Mouse (Mus musculus): ENCODE measurements around the gene Cacna1s. TPM values are rescaled to one million over a fixed set of nuclear protein-coding genes. Genes with fewer than 3 reads are reported as not detected.

Gene Cacna1s
- total and polyA plus RNA-seq, 2 experiments from 2014 or later: 0.57 to 0.71 TPM

DNA sequence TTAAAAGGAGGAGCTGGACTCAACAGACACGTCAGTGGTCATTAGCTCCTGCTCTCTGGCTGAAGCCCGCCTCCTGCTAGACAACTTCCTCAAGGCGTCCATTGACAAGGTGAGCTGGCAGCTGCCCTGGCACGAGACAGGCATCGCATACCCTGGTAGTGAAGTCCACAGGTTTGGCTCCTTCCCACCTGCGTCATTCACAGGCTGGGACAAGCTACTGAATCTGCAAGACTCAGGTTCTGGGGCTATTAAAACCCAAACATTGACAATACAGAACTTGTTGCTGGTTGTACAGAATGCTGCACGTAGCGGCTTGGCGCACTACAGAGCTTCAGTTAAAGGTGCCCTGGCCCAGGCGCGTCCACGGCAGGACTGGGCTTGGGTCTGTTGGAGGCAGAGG, 107.7 kb downstream of the Cacna1s start:
- Histone ChIP-seq H3K4me2 (ENCODE audit: low read depth, low read length, poor library complexity, severe bottlenecking) (no peak overlapping the region), H3K4me1 (ENCODE audit: insufficient read depth, low read length) (no peaks in the 10 kb centered on the region), H3K4me3 (ENCODE audit: low read depth, low read length) (no peak overlapping the region), H3K36me3 (ENCODE audit: insufficient read depth, low read length) (peaks cover 92% of the 10 kb centered on the region), H3K27me3 (ENCODE audit: insufficient read depth, low read length) (no peaks in the 10 kb centered on the region), H3K9me3 (ENCODE audit: low read length) (no peaks in the 10 kb centered on the region), H3K27ac (ENCODE audit: low read depth, low read length) (no peak overlapping the region), H3K9ac (replicated peaks; ENCODE audit: low read length, poor library complexity, severe bottlenecking) (no peak overlapping the region)
- DNase-seq (ENCODE audit: low spot score) (no peak), ATAC-seq (ENCODE audit: low FRiP score) (no peak)
- no peak for TF ChIP-seq CTCF (IDR thresholded peaks at IDR 0.05)
- WGBS: 90% methylated on average over 12 of the region's 12 CpGs

DNA sequence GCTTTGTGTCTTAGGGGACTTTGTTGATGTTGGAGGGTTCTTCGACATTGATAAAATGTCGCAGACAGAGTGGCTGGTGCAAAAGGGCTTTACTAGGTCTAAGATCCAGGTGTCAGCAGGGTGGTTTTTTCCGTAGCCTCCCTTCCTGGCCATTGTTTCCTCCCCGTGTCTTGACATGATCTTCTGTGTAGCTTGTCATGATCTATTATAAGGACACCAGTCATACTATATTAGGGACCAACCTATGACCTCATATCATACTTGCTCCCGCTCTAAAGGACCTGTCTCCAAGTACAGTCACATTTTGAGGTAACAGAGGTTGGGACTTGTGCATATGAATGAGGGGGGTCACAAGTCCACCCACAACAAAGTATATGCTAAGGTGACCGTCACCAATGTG, 108.4 kb downstream of the Cacna1s start:
- Histone ChIP-seq H3K4me3 (ENCODE audit: low read depth, low read length) (no peak overlapping the region), H3K9me3 (ENCODE audit: low read length) (no peaks in the 10 kb centered on the region), H3K36me3 (ENCODE audit: insufficient read depth, low read length) (peaks cover 92% of the 10 kb centered on the region), H3K4me1 (ENCODE audit: insufficient read depth, low read length) (no peaks in the 10 kb centered on the region), H3K27me3 (ENCODE audit: insufficient read depth, low read length) (no peaks in the 10 kb centered on the region), H3K27ac (ENCODE audit: low read depth, low read length) (no peak overlapping the region), H3K9ac (replicated peaks; ENCODE audit: low read length, poor library complexity, severe bottlenecking) (no peak overlapping the region), H3K4me2 (ENCODE audit: low read depth, low read length, poor library complexity, severe bottlenecking) (no peak overlapping the region)
- WGBS: 87% methylated on average over 6 of the region's 6 CpGs
- no peak for DNase-seq (ENCODE audit: low spot score)
- ATAC-seq (ENCODE audit: low FRiP score): no peak
- no peak for TF ChIP-seq CTCF (IDR thresholded peaks at IDR 0.05)

DNA sequence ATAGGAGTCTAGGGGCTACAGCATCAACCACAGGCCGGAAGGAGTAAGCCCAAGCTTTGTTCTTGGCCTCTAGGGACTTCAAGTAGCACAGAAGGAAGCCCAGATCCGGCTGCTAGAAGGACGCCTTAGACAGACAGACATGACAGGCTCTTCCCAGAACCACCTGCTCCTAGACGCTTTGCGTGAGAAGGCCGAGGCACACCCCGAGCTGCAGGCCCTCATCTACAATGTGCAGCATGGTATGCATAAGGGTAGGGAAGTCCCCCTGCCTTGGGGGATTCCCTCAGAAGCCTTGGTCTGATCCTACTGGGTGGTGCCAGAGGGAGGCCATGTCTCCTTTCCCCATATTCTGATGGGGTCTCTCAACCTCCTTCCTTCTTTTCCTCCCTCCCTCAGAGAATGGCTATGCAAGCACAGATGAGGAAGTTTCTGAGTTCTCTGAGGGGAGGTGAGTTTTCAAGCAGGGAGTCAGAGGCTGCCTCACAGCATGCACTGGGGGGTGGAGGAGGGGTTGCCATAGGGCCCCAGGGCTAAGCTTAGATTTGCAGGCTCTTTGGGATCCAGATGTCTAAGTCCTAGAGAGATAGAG, 108.9 kb downstream of the Cacna1s start:
- WGBS: 90% methylated on average over 7 of the region's 7 CpGs
- H3K4me1 ChIP-seq (ENCODE audit: insufficient read depth, low read length): no peaks in the 10 kb centered on the region
- no peak overlapping the region for H3K4me2 ChIP-seq (ENCODE audit: low read depth, low read length, poor library complexity, severe bottlenecking)
- no peak overlapping the region for H3K27ac ChIP-seq (ENCODE audit: low read depth, low read length)
- ATAC-seq (ENCODE audit: low FRiP score): no peak
- no peak for DNase-seq (ENCODE audit: low spot score)
- H3K4me3 ChIP-seq (ENCODE audit: low read depth, low read length): no peak overlapping the region
- no peaks in the 10 kb centered on the region for H3K9me3 ChIP-seq (ENCODE audit: low read length)
- H3K27me3 ChIP-seq (ENCODE audit: insufficient read depth, low read length): no peaks in the 10 kb centered on the region
- H3K36me3 ChIP-seq (ENCODE audit: insufficient read depth, low read length): peaks cover 90% of the 10 kb centered on the region
- H3K9ac ChIP-seq (replicated peaks; ENCODE audit: low read length, poor library complexity, severe bottlenecking): no peak overlapping the region
- TF ChIP-seq CTCF (IDR thresholded peaks at IDR 0.05): no peak

DNA sequence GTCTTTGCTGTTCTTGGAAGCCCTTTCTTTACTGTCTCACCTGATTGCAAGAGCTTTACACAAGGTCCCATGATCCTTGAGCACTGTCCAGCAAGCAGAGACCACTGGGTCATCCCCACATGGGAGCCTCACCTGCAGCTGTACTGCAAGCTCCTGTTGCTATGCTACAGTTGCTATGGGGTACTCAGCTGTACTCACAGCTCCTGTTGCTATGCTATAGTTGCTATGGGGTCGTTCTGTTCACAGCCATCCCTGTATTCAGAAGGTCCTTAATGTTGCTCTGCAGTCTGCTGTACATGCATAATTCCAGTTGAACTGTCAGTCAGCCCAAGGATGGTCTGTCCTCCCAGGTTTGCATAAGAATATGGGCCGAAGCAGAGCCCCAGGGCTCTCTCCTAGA, 112.9 kb downstream of the Cacna1s start:
- ATAC-seq (ENCODE audit: low FRiP score) (peak; percentile 26; the same call in 1 of the 2 replicates), DNase-seq (ENCODE audit: low spot score) (peak; percentile 44)
- Histone ChIP-seq H3K9ac (replicated peaks; ENCODE audit: low read length, poor library complexity, severe bottlenecking) (no peak overlapping the region), H3K27me3 (ENCODE audit: insufficient read depth, low read length) (no peaks in the 10 kb centered on the region), H3K9me3 (ENCODE audit: low read length) (no peaks in the 10 kb centered on the region), H3K36me3 (ENCODE audit: insufficient read depth, low read length) (peaks cover 84% of the 10 kb centered on the region), H3K4me1 (ENCODE audit: insufficient read depth, low read length) (no peaks in the 10 kb centered on the region), H3K4me3 (ENCODE audit: low read depth, low read length) (no peak overlapping the region), H3K4me2 (ENCODE audit: low read depth, low read length, poor library complexity, severe bottlenecking) (no peak overlapping the region), H3K27ac (ENCODE audit: low read depth, low read length) (no peak overlapping the region)
- WGBS: 21% methylated on average over 2 of the region's 2 CpGs
- no peak for TF ChIP-seq CTCF (IDR thresholded peaks at IDR 0.05)

- H3K27me3 ChIP-seq (ENCODE audit: insufficient read depth, low read length): no peaks in the 10 kb centered on the region
- no peak for DNase-seq (ENCODE audit: low spot score)
- H3K4me1 ChIP-seq (ENCODE audit: insufficient read depth, low read length): no peaks in the 10 kb centered on the region
- H3K4me2 ChIP-seq (ENCODE audit: low read depth, low read length, poor library complexity, severe bottlenecking): no peak overlapping the region
- no peak overlapping the region for H3K9ac ChIP-seq (replicated peaks; ENCODE audit: low read length, poor library complexity, severe bottlenecking)
- 72% methylated on average over 8 of the region's 8 CpGs for WGBS
- no peak for ATAC-seq (ENCODE audit: low FRiP score)
- peaks cover 83% of the 10 kb centered on the region for H3K36me3 ChIP-seq (ENCODE audit: insufficient read depth, low read length)
- TF ChIP-seq CTCF (IDR thresholded peaks at IDR 0.05): peak; percentile 57
- no peak overlapping the region for H3K4me3 ChIP-seq (ENCODE audit: low read depth, low read length)
- H3K27ac ChIP-seq (ENCODE audit: low read depth, low read length): no peak overlapping the region
- no peaks in the 10 kb centered on the region for H3K9me3 ChIP-seq (ENCODE audit: low read length)
Observed at GRCm38 (mm10) chr1:136167657-136168056, 115.1 kb downstream of the Cacna1s start.

Other genes starting within 250 kb of the Cacna1s start
- gene Lad1, start 234.2 kb upstream of the Cacna1s start, total RNA-seq (2014; rRNA removed): 0.90 and 1.9 TPM in 2 replicates
- gene Lad1, start 234.2 kb upstream of the Cacna1s start, polyA plus RNA-seq (2015; fragmentation: Nextera tagmentation; extraction: Ambion mirVana): 0.56 and 0.64 TPM in 2 replicates
- 0.52 and 1.0 TPM in 2 replicates for gene Tnnt2, start 216.4 kb upstream of the Cacna1s start, total RNA-seq (2014; rRNA removed)
- gene Tnnt2, start 216.4 kb upstream of the Cacna1s start, polyA plus RNA-seq (2015; fragmentation: Nextera tagmentation; extraction: Ambion mirVana): 0.51 and 1.3 TPM in 2 replicates
- gene Pkp1, start 133.5 kb upstream of the Cacna1s start, total RNA-seq (2014; rRNA removed): 0.24 and 2.9 TPM in 2 replicates
- 0.09 and 0.16 TPM in 2 replicates for gene Pkp1, start 133.5 kb upstream of the Cacna1s start, polyA plus RNA-seq (2015; fragmentation: Nextera tagmentation; extraction: Ambion mirVana)
- 0.22 TPM in 1 of 2 replicates, not detected in the other for gene Igfn1, start 46.4 kb upstream of the Cacna1s start, total RNA-seq (2014; rRNA removed)
- not detected in 2 replicates for gene Igfn1, start 46.4 kb upstream of the Cacna1s start, polyA plus RNA-seq (2015; fragmentation: Nextera tagmentation; extraction: Ambion mirVana)
- gene Tmem9, start 44.6 kb upstream of the Cacna1s start, total RNA-seq (2014; rRNA removed): 110 and 119 TPM in 2 replicates
- gene Tmem9, start 44.6 kb upstream of the Cacna1s start, polyA plus RNA-seq (2015; fragmentation: Nextera tagmentation; extraction: Ambion mirVana): 172 and 188 TPM in 2 replicates
- gene Ascl5, start 1.9 kb upstream of the Cacna1s start, total RNA-seq (2014; rRNA removed): 3.0 TPM in 1 of 2 replicates, not detected in the other
- gene Ascl5, start 1.9 kb upstream of the Cacna1s start, polyA plus RNA-seq (2015; fragmentation: Nextera tagmentation; extraction: Ambion mirVana): 0.30 TPM in 1 of 2 replicates, not detected in the other
- gene Kif21b, start 78.6 kb downstream of the Cacna1s start, total RNA-seq (2014; rRNA removed): 156 and 160 TPM in 2 replicates
- gene Kif21b, start 78.6 kb downstream of the Cacna1s start, polyA plus RNA-seq (2015; fragmentation: Nextera tagmentation; extraction: Ambion mirVana): 28.1 and 32.1 TPM in 2 replicates
- gene Mroh3, start 160.1 kb downstream of the Cacna1s start, total RNA-seq (2014; rRNA removed): 0.27 TPM in 1 of 2 replicates, not detected in the other
- not detected in 2 replicates for gene Mroh3, start 160.1 kb downstream of the Cacna1s start, polyA plus RNA-seq (2015; fragmentation: Nextera tagmentation; extraction: Ambion mirVana)
- gene Inava, start 181.5 kb downstream of the Cacna1s start, total RNA-seq (2014; rRNA removed): 4.1 and 5.2 TPM in 2 replicates
- gene Inava, start 181.5 kb downstream of the Cacna1s start, polyA plus RNA-seq (2015; fragmentation: Nextera tagmentation; extraction: Ambion mirVana): 1.4 and 2.2 TPM in 2 replicates
- gene Gpr25, start 208.1 kb downstream of the Cacna1s start, total RNA-seq (2014; rRNA removed): 1.3 and 2.8 TPM in 2 replicates
- gene Gpr25, start 208.1 kb downstream of the Cacna1s start, polyA plus RNA-seq (2015; fragmentation: Nextera tagmentation; extraction: Ambion mirVana): 1.7 and 2.1 TPM in 2 replicates

All from midbrain, postnatal 0 days (tissue).